Mouse (Mus musculus): ENCODE results near the gene Tdg.
"Not testable (repeated sequence)": the region's sequence is repeated elsewhere in the genome, so short reads cannot be mapped to it uniquely, and the experiment has no call there.

Gene Tdg

DNA sequence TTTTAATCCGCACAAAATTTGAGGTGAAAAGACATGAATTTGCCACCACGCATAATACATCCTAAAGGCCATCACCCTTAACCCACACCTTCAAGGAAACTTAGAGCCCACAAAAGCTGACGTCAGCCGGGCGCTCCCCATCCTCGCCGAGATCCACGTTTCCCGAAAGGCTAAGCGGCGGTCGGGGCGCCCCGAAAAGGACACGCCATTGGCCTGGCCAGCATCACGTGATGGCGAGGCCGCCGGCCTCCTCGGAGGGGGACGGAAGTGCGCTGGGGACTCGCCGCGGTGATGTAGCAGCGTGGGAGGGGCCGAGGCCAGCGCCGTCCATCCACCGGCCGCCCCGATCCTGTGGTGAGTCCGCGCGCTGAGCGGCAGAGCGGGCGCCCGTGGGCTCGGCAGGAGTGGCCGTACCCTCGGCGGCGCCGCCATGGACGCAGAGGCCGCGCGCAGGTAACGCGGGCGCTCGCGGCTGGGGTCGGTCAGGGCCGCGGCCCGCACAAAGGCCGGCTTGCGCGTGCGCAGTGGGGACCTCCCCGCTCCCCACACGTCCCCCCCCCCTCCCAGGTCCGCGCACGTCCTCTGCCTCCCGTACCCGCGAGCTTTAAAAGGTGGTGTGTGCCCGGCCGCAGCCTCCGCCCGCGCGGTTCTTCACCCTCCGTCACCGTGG, at the start of gene Tdg:
Gene Tdg, plus strand, starts transcription at position 243 of the 670 bp plus-strand sequence.
- peak; percentile 94 for DNase-seq

- DNase-seq, result not testable (repeated sequence)
Measured at GRCm38 (mm10) chr10:82589673-82590072, 40.0 kb upstream of the Tdg start.

DNA sequence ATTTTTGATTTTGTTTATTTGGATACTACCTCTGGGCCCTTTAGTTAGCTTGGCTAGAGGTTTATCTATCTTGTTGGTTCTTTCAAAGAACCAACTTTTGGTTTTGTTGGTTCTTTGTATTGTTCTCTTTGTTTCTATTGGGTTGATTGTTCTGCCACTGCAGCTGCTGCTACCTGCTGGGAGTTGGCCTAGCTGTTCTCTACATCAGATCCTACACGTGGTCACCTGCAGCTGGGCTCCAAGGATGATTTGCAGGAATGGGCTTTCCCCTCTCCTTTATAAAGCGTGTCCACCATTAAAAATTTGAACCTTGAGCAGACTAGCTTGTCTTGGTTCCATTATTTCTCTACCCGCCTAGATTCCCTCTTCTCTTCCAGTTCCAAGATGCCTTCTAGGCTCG, 35.2 kb upstream of the Tdg start:
- not testable (repeated sequence) for DNase-seq

DNA sequence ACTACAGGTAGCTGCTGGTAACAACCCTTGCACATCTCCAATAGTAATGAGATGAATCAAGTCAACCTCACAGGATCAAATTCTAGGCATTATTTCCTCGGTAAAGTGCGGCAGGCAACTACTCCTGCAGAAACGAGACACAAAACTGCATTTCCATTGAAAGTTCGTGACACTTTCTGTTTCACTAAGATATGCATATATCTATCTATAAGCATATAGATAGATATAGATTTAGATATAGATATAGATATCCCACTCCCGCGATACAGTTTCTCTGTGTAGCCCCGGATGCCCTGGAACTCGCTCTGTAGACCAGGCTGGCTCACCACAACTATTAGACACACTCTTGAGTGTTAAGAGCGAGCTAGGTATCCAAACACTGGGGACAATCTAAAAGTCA, 7.4 kb upstream of the Tdg start:
- DNase-seq, result no peak

DNA sequence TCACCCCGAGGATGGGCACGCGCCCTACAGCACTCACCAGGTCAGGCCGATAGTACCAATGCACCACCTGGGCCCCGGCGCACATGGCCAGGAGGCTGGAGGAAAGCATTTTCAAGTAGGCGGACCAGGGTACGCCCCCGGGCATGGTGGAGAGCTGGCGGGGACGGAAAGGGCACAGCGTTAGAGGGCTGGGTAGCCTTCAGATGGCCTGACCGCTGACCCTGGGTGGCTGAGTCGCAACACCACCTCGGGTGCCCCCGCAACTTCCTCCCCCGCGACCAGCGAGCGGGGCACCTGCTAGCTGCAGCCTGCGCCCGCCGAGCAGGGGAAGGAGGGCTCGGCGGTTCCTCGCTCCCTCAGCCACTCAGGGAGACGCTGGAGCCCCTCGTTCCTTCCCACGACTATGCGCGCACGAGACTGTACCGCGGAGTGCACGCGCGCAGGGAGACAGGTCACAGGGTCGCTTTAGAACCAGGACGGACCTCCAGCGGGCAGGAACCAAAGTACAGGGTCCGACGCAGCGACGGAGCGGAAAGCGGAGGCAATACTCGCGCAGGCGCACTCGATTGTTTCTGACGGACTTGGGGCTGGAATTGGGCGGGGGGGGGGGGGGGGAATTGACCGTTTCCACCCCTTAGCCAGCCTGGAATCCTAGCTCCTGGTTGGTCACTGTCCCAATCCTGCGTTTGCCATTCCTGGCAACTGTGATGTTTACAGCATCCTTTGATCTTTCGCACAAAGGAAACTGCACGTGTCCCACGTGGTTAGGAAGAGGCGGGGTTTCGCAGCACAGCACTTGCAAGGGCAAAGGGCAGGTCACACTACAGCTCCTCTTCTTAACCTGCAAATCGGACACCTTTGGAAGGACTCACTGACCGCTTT, 6.7 kb upstream of the Tdg start, which contains the start of gene 1190007I07Rik:
Gene 1190007I07Rik, minus strand, starts transcription at position 558 of the 882 bp plus-strand sequence.
- DNase-seq, result peak; percentile 95

DNA sequence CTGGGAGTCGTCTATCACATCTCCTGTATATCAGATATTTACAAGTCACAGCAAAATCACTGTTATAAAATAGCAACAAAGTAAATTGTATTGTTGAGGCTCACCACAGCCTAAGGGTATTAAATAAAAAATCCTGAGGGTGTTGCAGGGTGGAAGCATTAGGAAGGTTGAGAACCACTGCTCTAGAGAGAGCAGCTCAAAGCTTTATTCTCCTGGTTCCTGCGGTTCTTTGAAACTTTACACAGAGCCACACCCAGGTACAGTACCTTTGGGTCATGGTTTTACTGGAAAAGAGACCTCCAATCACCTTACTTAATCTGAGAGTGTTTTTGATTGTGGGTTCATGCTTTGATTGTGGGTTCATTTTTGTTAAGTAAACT, 6.1 kb upstream of the Tdg start:
- not testable (repeated sequence) for DNase-seq

DNA sequence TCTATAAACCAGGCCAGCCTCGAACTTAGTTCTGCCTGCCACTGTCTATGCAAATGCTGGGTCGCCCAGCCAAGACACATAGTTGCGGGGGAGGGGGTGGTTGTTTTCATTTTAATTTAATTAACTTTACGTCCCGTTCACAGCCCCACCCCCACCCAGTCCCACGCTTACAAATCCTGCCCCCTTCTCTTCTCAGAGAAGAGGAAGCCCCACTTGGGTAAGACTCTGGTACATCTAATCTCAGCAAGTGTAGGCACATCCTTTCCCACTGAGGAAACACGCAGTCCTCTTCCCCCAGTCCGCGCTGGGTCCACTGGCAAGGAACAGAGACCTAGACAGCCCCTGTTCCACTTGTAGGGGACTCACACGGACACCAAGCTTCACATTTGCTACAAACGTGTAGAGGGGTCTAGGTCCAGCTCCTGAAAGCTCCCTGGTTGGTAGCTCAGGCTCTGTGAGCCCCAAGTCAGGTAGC, 480 bp upstream of the Tdg start:
- peak in 1 of 2 experiments; percentile 20 for DNase-seq

GRCm38 (mm10) chr10:82630497-82630896, 869 bp downstream of the Tdg start:
- no peak for DNase-seq

DNA sequence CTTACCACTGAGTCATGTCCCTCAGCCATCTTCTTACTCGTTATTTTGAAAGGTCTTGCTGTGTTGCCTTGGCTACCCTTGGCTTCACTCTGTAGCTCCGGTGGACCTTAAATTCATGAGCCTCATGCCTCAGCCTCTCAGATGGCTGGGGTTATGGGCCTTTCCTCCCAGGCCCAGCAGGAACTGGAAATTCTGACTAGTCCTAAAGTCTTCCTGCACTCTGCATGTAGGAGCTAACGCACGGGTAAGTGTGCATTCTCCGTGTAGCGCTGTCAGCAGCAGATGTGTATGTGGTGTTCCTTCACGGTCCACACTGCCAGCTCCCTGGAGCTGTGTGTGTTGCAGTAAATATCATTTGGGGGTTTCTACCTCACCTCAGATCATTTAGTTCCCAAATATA, 1.5 kb downstream of the Tdg start:
- DNase-seq, result no peak

GRCm38 (mm10) chr10:82632496-82633280, 3.1 kb downstream of the Tdg start:
- DNase-seq, result no peak

- no peak for DNase-seq
Measured at GRCm38 (mm10) chr10:82634348-82634747, 4.7 kb downstream of the Tdg start.

DNA sequence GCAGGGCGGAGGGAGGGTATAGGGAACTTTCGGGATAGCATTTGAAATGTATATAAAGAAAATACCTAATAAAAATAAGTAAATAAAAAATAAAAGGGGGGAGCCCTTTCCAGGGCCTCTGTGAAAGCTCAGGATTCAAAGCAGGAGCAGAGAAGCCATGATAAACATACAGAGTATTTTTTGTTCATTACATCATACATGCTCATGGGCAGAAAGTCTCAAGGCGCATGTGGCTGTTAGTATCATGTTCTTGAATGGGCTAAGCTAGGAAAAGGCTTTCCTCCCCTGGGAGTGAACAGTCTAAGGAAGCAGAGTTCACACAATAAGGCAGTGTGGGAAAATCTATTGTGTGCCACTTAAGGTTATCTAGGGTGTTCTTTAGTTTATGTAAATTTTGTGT, 6.7 kb downstream of the Tdg start:
- DNase-seq, result no peak

DNA sequence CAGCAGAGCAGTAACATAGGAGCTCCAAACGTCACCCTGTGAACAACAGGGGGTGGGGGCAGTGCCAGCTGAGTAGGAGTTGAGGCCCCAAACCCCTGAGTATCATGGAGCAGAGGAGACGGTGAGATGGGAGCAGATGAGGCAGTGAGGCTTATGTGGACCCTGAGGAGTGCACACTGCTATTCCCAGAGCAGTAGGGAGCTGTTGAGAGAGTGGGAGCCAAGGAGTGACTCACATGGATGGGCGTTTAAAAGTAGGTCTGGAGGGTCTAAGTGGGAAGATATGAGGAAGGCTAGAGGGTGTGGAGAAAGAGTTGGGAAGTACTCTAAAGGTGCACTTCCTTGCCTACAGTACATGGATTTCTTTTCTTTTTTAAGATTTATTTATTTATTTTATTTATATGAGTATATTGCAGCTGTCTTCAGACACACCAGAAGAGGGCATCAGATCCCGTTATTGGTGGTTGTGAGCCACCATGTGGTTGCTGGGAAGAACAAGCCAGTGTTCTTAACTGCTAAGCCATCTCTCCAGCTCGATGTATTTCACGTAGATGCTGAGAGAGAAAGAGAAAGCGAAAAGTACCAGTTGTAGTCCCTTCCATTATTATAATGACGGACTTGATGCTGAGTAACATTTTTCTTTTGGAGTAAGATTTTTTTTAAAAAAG, 9.5 kb downstream of the Tdg start:
- DNase-seq, result no peak

GRCm38 (mm10) chr10:82641481-82641880, 11.9 kb downstream of the Tdg start:
- no peak for DNase-seq

GRCm38 (mm10) chr10:82646083-82646482, 16.5 kb downstream of the Tdg start:
- DNase-seq, result no peak

- DNase-seq, result no peak
Measured at GRCm38 (mm10) chr10:82647205-82647811, 17.7 kb downstream of the Tdg start.

DNA sequence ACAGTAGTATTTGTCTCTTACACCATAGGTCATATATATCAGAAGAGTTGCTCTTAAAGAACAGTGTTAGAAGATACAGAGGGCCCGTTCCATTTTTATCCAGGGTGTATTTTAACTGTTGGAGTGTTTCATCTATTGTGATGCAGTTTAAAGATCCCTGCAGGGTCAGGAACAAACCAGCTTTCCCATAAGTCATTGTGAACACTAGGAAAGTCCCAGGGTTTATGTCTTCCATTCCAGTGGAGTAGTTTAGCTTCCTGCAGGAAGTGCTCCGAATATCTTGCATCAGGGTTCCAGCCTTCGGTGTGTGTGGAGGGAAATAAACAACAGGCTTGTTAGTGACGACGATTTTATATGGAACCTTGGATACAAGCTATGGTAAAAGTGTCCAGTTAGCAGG, 21.6 kb downstream of the Tdg start:
- no peak for DNase-seq

GRCm38 (mm10) chr10:82652625-82653024, 23.0 kb downstream of the Tdg start:
- no peak for DNase-seq

DNA sequence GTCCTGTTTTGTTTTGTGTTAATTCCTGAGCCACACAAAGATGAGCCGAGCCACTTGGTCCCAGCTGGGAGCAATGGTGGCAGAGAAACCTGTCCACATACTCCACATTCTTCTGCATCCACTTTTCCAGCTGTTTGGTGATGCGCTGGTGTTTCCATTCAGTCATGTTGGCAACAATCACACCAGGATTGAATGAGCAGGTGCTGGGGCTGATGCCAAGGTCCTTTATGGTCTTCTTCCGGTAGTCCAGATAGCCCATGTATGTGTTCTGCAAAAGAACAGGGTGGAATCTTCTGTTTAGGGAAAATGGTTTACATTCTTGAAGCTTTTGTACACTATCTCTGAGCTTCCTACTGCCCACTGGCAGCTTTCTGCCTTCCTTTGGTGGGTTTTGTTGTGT, 25.0 kb downstream of the Tdg start:
- DNase-seq, result no peak

DNA sequence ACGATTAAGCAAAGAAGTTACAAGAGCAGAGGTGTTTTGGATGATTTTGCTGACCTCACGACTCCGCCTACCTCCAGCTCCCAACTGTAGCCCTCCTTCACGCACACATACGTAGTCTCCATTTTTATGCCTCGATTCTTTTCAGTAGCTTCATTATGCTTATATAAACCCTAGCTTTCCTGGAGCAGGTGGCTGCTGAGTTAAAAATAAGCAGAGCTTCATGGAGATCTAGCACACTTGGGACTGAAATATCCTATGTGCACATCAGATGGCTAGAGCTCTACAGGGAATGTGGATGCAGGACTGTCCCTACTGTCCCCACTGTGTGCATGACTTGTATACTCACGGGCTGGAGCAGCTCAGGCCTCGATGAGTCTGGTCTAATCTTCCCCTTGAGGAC, 32.2 kb downstream of the Tdg start:
- no peak for DNase-seq

DNA sequence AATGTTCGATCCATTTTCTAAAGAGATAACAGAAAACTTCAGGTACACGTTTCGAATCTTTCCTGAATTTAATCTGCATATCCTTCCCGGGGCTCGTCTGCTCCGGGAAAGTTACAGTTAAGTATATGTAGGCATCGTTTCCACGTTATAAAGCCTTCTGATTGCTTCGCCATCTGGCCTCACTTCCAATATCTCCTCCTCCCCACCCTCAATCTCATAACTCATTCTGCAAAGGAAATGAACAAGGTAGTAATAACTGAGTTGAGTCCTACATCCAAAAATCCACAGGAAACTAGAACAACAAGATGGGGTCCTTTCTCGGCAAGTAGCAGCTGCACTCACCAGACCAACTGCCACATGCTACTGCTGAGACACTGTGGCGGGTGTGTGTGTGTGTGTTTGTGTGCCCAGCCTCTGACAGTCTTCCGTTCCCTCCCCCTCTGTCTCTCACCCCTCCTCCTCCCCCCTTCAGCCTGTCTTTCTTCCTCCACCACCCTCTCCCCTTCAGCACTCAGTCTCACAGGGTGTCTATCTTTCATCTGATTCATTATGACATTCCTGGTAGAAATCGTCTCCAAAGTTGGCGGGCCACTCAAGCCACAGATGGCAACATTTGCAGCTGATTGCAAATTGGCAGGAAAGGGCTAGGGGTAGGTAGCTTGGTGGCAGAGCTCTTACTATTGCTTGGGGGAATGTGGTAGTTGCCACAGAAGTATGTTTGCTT, 32.8 kb downstream of the Tdg start:
- DNase-seq, result no peak
